Mouse (Mus musculus): Measurements from ENCODE around the gene Zcchc24.
"Not testable (repeated sequence)": the region's sequence is repeated elsewhere in the genome, so short reads cannot be mapped to it uniquely, and the experiment has no call there.

Gene Zcchc24

GRCm38 (mm10) chr14:25768915-25769625 lies at the start of gene Zcchc24:
Zcchc24 (minus strand) TSS chr14:25769039.
- DNase-seq (ENCODE audit: low spot score in 2 of 2): peak; percentile 86 to 91

- DNase-seq (ENCODE audit: low spot score in 2 of 2): peak; percentile 57 to 76
These were observed 47.6 kb upstream of the Zcchc24 start for GRCm38 (mm10) chr14:25816416-25816815.

GRCm38 (mm10) chr14:25814140-25814539 lies 45.3 kb upstream of the Zcchc24 start:
- no peak for DNase-seq (ENCODE audit: low spot score in 2 of 2)

- DNase-seq (ENCODE audit: low spot score in 2 of 2): not testable (repeated sequence)
These were observed 42.2 kb upstream of the Zcchc24 start for GRCm38 (mm10) chr14:25811026-25811425.

- no peak for DNase-seq (ENCODE audit: low spot score in 2 of 2)
These were observed 37.7 kb upstream of the Zcchc24 start for GRCm38 (mm10) chr14:25806561-25806960.

- peak in 1 of 2 experiments; percentile 76 for DNase-seq (ENCODE audit: low spot score in 2 of 2)
These were observed 37.0 kb upstream of the Zcchc24 start for GRCm38 (mm10) chr14:25805871-25806270.

GRCm38 (mm10) chr14:25803246-25803809 lies 34.5 kb upstream of the Zcchc24 start:
- DNase-seq (ENCODE audit: low spot score in 2 of 2): no peak

GRCm38 (mm10) chr14:25802511-25802910 lies 33.7 kb upstream of the Zcchc24 start:
- DNase-seq (ENCODE audit: low spot score in 2 of 2): no peak

GRCm38 (mm10) chr14:25800166-25800960 lies 31.5 kb upstream of the Zcchc24 start:
- peak; percentile 82 to 89 for DNase-seq (ENCODE audit: low spot score in 2 of 2)

- DNase-seq (ENCODE audit: low spot score in 2 of 2): no peak
These were observed 27.8 kb upstream of the Zcchc24 start for GRCm38 (mm10) chr14:25796619-25797018.

- peak; percentile 52 to 81 for DNase-seq (ENCODE audit: low spot score in 2 of 2)
These were observed 26.8 kb upstream of the Zcchc24 start for GRCm38 (mm10) chr14:25795561-25796174.

GRCm38 (mm10) chr14:25795067-25795466 lies 26.2 kb upstream of the Zcchc24 start:
- DNase-seq (ENCODE audit: low spot score in 2 of 2): no peak

- DNase-seq (ENCODE audit: low spot score in 2 of 2): no peak
These were observed 25.5 kb upstream of the Zcchc24 start for GRCm38 (mm10) chr14:25794331-25794730.

GRCm38 (mm10) chr14:25790768-25791302 lies 22.0 kb upstream of the Zcchc24 start:
- DNase-seq (ENCODE audit: low spot score in 2 of 2): no peak

GRCm38 (mm10) chr14:25789946-25790345 lies 21.1 kb upstream of the Zcchc24 start:
- no peak for DNase-seq (ENCODE audit: low spot score in 2 of 2)

- no peak for DNase-seq (ENCODE audit: low spot score in 2 of 2)
These were observed 20.4 kb upstream of the Zcchc24 start for GRCm38 (mm10) chr14:25789207-25789606.

- DNase-seq (ENCODE audit: low spot score in 2 of 2): no peak
These were observed 19.4 kb upstream of the Zcchc24 start for GRCm38 (mm10) chr14:25788201-25788600.

GRCm38 (mm10) chr14:25787387-25787910 lies 18.6 kb upstream of the Zcchc24 start:
- DNase-seq (ENCODE audit: low spot score in 2 of 2): no peak

GRCm38 (mm10) chr14:25786959-25787358 lies 18.1 kb upstream of the Zcchc24 start:
- peak; percentile 51 to 77 for DNase-seq (ENCODE audit: low spot score in 2 of 2)

GRCm38 (mm10) chr14:25785210-25785609 lies 16.4 kb upstream of the Zcchc24 start:
- DNase-seq (ENCODE audit: low spot score in 2 of 2): no peak

- no peak for DNase-seq (ENCODE audit: low spot score in 2 of 2)
These were observed 14.4 kb upstream of the Zcchc24 start for GRCm38 (mm10) chr14:25783220-25783619.

GRCm38 (mm10) chr14:25780601-25781000 lies 11.8 kb upstream of the Zcchc24 start:
- DNase-seq (ENCODE audit: low spot score in 2 of 2): no peak
